Mouse (Mus musculus) myocyte (in vitro differentiated cells): ENCODE results near the gene 1810010D01Rik.

ENCODE experiments used
- MAX ChIP-seq: IDR thresholded peaks from one replicate; pipeline ENCODE4 v1.6.1; 2011; ENCODE audit warnings: low read depth, mild to moderate bottlenecking, control low read depth
- POLR2AphosphoS2 ChIP-seq: IDR thresholded peaks from one replicate; pipeline ENCODE4 v1.6.1; 2011; ENCODE audit warnings: low read depth, control low read depth; ENCODE audit not compliant: insufficient read length
- USF1 ChIP-seq: IDR thresholded peaks from one replicate; pipeline ENCODE4 v1.6.1; 2011; ENCODE audit warnings: low read depth, mild to moderate bottlenecking, control low read depth, moderate library complexity

DNA sequence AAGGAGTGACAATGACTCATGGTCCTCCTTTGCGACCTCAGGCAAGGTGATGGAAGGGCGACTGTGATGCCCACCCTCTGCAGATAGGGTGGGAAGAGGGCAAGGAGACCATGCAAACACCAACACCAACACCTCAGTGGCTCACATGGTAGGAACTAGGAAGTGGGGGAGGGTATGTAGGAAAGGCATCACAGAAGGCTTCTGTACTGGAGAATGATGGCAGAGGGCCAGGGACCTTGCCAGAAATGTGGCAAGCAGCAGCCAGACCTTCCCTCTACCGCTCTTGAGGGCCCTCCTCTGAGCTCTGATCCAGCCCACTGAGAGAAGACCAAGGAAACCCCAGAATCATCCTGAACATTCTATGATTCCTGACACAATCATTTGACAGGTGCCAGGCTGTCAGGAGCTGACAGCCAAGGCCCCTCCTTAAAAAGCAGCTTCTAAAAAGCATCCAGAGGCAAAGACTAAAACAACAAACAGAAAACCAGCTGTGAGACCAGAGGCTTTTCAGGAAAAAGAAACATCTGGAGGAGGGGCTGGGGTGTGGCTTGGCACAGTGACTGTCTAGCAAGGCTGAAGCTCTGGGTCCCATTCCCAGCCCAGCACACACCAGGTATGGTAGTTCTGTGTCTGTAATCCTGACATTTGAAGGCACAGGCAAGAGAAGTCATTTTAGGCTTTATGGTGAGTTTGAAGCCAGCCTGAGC is 13.3 kb downstream of the 1810010D01Rik start:
- TF ChIP-seq USF1 (no peak), POLR2AphosphoS2 (no peak), MAX (no peak)
